Mouse (Mus musculus) urinary bladder, postnatal 25 days (tissue): ENCODE data around the gene Slc25a48.

Experiments
- DNase-seq: peaks from one replicate; pipeline ENCODE4 v3.0.0; 2022; ENCODE audit warnings: low spot score

The Slc25a48 gene

DNA sequence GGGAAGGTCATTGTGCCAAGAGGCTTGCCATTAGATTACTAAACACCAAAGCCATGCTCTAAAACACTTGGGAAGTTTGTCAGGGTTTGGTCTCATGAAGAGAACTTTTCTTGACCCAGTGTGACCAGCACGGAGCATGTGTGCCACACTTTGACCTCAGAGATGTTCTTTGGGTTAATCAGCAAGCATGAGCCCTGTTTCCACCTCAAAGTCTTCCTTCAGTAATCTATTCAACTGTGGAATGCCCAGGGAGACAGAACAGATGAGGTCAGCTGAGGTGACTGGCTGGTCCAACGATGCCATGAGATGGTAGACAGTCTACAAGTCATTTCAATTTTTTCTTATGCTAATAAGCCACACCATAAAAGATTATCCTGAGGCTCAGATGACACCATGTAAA, 71.6 kb downstream of the Slc25a48 start:
- DNase-seq: no peak

DNA sequence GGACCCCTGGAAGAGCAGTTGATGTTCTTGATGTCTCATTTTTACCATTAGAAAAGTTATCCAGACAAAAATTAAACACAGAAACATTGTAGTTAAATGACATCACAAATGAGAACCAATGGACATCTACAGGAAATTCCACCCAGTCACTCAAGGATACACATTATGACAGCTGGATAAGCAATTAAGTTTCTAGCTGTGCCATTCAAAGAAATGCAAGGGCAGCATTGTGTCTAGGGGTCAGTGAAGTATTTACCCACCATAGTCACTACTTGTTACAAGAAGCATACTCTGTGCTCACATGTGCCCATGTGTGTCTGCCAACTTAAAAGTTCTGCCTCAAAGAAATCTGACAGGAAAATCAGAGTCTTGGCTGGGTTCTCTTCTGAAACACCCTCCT, 75.4 kb downstream of the Slc25a48 start:
- no peak for DNase-seq

DNA sequence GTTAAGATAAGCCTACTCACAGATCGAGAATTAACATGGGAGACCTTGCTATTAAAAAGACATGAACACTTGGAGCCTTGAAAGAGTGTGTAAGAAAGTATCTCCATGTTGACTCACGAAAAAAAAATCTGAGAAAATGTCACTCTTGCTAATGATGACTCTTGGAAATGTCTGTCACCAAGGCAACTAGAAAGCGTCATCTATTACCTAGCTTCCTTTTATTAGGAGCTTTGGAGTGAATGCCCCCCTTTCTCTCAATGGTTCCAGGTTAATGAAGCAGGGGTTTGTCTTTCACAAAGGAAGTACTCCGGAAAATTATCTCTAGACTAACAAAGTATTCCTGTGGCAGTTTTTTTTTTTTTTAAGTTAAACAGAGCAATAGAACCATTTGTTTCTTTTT, 78.2 kb downstream of the Slc25a48 start:
- no peak for DNase-seq

DNA sequence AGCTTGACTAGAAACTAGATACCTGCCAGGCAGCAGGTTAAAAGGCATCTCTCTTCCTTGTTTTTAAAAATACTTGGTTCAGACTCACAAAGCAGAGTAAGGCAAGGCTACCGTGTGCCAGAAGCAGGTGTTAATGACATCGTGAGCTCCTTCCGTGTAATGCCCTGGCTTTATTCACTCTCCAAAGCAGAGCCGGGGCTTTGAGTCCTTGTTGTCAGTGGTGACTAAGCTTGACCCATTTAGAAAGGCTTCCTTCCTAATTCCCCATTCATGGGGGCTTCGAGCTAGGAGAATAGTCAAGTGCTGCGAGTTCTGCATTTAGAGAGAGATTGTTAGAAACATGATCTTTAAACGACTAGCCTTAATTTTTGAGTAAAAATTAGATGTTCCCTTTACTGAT, 78.7 kb downstream of the Slc25a48 start:
- DNase-seq: no peak

DNA sequence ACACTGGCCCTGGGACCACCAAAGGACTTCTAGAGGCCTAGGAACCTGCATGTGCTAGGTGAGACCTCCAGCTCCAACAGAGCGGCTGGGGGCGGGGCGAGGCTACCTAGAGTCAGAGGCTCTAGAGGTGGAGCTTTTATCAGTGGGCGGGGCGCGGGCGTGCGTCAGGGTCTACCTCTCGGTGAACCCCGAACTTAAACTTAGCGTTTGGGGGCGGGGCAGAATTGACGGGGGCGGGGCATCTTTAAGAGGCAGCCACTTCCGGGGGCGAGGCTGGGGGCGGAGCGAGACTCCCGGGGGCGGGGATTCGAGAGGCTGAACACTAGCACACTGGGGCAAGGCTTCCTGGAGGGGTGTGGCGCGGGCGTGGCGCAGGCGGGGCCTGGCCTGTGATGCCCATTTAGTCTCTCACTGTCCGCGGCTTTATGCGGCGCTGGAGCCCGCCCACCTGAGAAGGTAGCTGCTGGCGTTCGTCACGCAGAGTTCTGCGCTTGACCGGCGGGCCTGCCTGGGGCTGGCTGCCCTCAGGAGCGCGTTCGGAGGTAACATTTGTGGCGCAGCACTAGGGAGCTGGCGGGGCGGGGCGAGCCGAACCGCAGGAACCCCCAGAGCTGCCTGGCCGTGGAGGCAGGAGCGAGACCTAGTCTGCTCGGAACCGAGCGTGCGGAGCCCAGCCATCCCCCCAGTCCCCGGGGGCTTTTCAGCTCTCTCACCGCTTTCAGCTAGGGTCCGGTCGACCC, 84.1 kb downstream of the Slc25a48 start, which contains the start of gene Fbxl21:
Fbxl21 (plus strand) TSS at position 392 of the 740 bp plus-strand sequence.
- peak; percentile 93 for DNase-seq

DNA sequence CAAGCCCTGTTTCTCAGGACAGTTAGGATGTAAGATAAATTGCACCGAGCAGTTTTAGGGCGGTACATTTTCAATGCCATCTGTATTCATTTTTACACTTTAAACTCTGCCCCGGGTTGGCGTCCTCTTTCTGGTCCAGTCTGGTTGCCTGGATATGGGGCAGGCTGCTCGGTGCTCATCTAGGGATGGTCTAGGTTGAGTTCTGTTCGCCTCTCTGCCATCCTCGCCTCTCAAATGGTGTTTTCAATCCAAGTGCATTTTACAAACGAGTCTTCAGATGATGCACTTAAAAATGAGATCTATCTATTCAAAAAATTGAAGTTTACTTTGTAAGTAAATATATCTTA, 84.6 kb downstream of the Slc25a48 start:
- DNase-seq: no peak
